Mouse (Mus musculus): ENCODE measurements at regions not wholly inside any gene's neighbourhood (a gene's known extent, or its start where the extent isn't known, plus 50 kb on each side); places are given as distances from the start of the nearest gene placed in this dataset.

DNA sequence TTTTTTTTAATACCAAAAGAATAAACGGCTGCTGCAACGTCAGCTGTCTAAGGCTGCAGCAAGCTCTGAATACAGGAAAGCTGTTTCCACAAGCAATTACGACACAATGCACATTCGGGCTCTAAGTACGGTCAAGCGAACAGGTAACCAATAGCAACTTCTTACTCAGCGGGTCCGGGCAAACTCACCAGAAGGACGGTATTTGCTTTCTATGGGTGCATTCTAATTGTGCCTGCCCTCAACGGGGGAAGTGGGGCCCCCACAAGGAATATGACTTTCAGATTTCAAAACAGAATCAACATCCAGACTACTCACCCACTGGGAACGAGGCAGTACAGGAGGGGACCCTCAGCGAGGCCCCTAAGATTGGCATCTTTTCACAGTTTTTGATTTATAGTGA, 280.1 kb upstream of the Sash1 start:
- in situ Hi-C loops (cut with MboI; ENCODE audit: low pct_ligation_motif_present, low pct_unique_long_range_greater_than_20kb, low sequenced_read_pairs) (no loop called here), dilution Hi-C loops (cut with MboI; ENCODE audit: extremely low pct_ligation_motif_present, extremely low pct_unique_long_range_greater_than_20kb, low sequenced_read_pairs) (no loop called here)
- no peak for DNase-seq (ENCODE audit: extremely low read depth)
- Histone ChIP-seq H3K36me3 (replicated peaks in 1 of 2; ENCODE audit: control insufficient read depth in 1 of 2, insufficient read depth in 1 of 2, low read length in 1 of 2) (no peaks in the 10 kb centered on the region), H3K4me1 (ENCODE audit: control insufficient read depth in 1 of 2, insufficient read depth in 2 of 2) (peaks cover 0 to 4% of the 10 kb centered on the region in 2 experiments; a peak in 2 of 4 replicates), H3K4me3 (replicated peaks in 1 of 3; ENCODE audit: low read depth in 2 of 3, low read length in 2 of 3, poor library complexity in 1 of 3) (no peak overlapping the region), H3K9ac (ENCODE audit: insufficient read depth, low read depth) (no peak overlapping the region), H3K4me2 (ENCODE audit: insufficient read depth, low read depth, poor library complexity, severe bottlenecking) (no peak overlapping the region), H3K79me2 (replicated peaks; ENCODE audit: control insufficient read depth, extremely low read depth, insufficient read depth, poor library complexity, severe bottlenecking) (no peaks in the 10 kb centered on the region), H3K27ac (ENCODE audit: insufficient read depth, low read depth) (no peak overlapping the region), H3K27me3 (replicated peaks) (no peaks in the 10 kb centered on the region), H3K9me3 (replicated peaks; ENCODE audit: low read length) (peaks cover 6% of the 10 kb centered on the region)
- TF ChIP-seq POLR2A (IDR thresholded peaks at IDR 0.05; ENCODE audit: low read depth, low read length) (no peak), BHLHE40 (IDR thresholded peaks at IDR 0.05; ENCODE audit: low read depth, low read length) (no peak), HCFC1 (IDR thresholded peaks at IDR 0.05; ENCODE audit: low read depth, low read length) (no peak), JUN (IDR thresholded peaks at IDR 0.05; ENCODE audit: insufficient read depth, low read depth, low read length) (no peak), UBTF (IDR thresholded peaks at IDR 0.05; ENCODE audit: low read depth, low read length) (no peak)

DNA sequence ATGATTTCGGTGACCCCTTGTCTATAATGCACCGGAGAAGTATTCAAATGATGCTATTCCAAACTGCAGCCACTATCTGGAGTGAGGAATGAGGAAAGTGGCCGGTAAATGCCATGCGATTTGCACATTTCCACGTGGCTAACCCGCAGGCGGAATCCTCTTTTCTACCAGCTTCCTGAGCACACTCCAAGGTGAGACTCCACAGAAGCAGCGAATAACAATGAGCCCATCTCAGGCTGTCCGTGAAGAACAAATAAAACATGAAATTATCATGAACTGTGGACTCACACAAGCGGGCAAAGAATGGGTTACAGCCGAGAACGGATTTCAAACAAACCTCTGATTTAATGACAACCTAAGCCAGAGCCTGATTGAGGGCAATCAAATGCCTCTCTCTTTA, 279.7 kb upstream of the Sash1 start:
- Histone ChIP-seq H3K27ac (ENCODE audit: insufficient read depth, low read depth) (no peak overlapping the region), H3K9me3 (replicated peaks; ENCODE audit: low read length) (peaks cover 6% of the 10 kb centered on the region), H3K27me3 (replicated peaks) (no peaks in the 10 kb centered on the region), H3K36me3 (replicated peaks in 1 of 2; ENCODE audit: control insufficient read depth in 1 of 2, insufficient read depth in 1 of 2, low read length in 1 of 2) (no peaks in the 10 kb centered on the region), H3K4me3 (replicated peaks in 1 of 3; ENCODE audit: low read depth in 2 of 3, low read length in 2 of 3, poor library complexity in 1 of 3) (no peak overlapping the region), H3K4me1 (ENCODE audit: control insufficient read depth in 1 of 2, insufficient read depth in 2 of 2) (peaks cover 0 to 4% of the 10 kb centered on the region in 2 experiments; a peak in 2 of 4 replicates), H3K4me2 (ENCODE audit: insufficient read depth, low read depth, poor library complexity, severe bottlenecking) (no peak overlapping the region), H3K9ac (ENCODE audit: insufficient read depth, low read depth) (no peak overlapping the region), H3K79me2 (replicated peaks; ENCODE audit: control insufficient read depth, extremely low read depth, insufficient read depth, poor library complexity, severe bottlenecking) (no peaks in the 10 kb centered on the region)
- in situ Hi-C loops (cut with MboI; ENCODE audit: low pct_ligation_motif_present, low pct_unique_long_range_greater_than_20kb, low sequenced_read_pairs) = no loop called here
- no peak for TF ChIP-seq ZKSCAN1 (IDR thresholded peaks at IDR 0.05; ENCODE audit: borderline replicate concordance, low read depth, low read length)
- no peak for TF ChIP-seq MAFK (IDR thresholded peaks at IDR 0.05; ENCODE audit: insufficient replicate concordance, low read length)
- no peak for TF ChIP-seq MAX (IDR thresholded peaks at IDR 0.05; ENCODE audit: low read length)
- TF ChIP-seq ELF1 (IDR thresholded peaks at IDR 0.05; ENCODE audit: low read depth, low read length) = no peak
- no peak for TF ChIP-seq POLR2AphosphoS2 (IDR thresholded peaks at IDR 0.05; ENCODE audit: low read depth, low read length)
- no peak for TF ChIP-seq UBTF (IDR thresholded peaks at IDR 0.05; ENCODE audit: low read depth, low read length)
- TF ChIP-seq TCF12 (IDR thresholded peaks at IDR 0.05; ENCODE audit: low read depth, low read length) = no peak
- no peak for TF ChIP-seq RAD21 (IDR thresholded peaks at IDR 0.05; ENCODE audit: low read depth, low read length)
- TF ChIP-seq MYC (IDR thresholded peaks at IDR 0.05; ENCODE audit: low read depth, low read length) = no peak
- no peak for TF ChIP-seq MXI1 (IDR thresholded peaks at IDR 0.05; ENCODE audit: low read depth, low read length)
- dilution Hi-C loops (cut with MboI; ENCODE audit: extremely low pct_ligation_motif_present, extremely low pct_unique_long_range_greater_than_20kb, low sequenced_read_pairs) = no loop called here
- no peak for DNase-seq (ENCODE audit: extremely low read depth)

DNA sequence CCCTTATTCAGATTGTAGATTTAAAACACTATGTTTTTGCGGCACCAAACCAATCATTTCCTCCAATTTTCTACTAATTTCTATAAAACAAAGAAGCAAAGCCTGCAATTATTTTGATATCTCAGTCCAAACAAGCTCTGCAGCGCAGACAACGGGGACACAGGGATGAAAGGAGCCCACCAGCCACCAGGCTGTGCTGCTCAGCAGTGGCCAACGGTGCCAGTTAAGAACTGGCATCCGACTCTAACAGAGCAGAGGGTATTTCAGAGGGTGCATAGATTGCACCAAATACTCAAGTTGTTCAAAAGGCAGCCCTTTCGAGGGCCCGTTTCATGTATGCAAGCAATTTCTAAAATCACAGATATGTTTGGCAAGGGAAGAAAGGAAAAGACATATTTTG, 278.5 kb upstream of the Sash1 start:
- no peak overlapping the region for H3K27ac ChIP-seq (ENCODE audit: insufficient read depth, low read depth)
- dilution Hi-C loops (cut with MboI; ENCODE audit: extremely low pct_ligation_motif_present, extremely low pct_unique_long_range_greater_than_20kb, low sequenced_read_pairs) = no loop called here
- H3K27me3 ChIP-seq (replicated peaks) = no peaks in the 10 kb centered on the region
- H3K4me2 ChIP-seq (ENCODE audit: insufficient read depth, low read depth, poor library complexity, severe bottlenecking) = no peak overlapping the region
- H3K79me2 ChIP-seq (replicated peaks; ENCODE audit: control insufficient read depth, extremely low read depth, insufficient read depth, poor library complexity, severe bottlenecking) = no peaks in the 10 kb centered on the region
- H3K4me3 ChIP-seq (replicated peaks in 1 of 3; ENCODE audit: low read depth in 2 of 3, low read length in 2 of 3, poor library complexity in 1 of 3) = no peak overlapping the region
- peaks cover 6% of the 10 kb centered on the region for H3K9me3 ChIP-seq (replicated peaks; ENCODE audit: low read length)
- no peaks in the 10 kb centered on the region for H3K36me3 ChIP-seq (replicated peaks in 1 of 2; ENCODE audit: control insufficient read depth in 1 of 2, insufficient read depth in 1 of 2, low read length in 1 of 2)
- in situ Hi-C loops (cut with MboI; ENCODE audit: low pct_ligation_motif_present, low pct_unique_long_range_greater_than_20kb, low sequenced_read_pairs) = no loop called here
- TF ChIP-seq NRF1 (IDR thresholded peaks at IDR 0.05; ENCODE audit: low read depth, low read length) = no peak
- no peak for TF ChIP-seq USF1 (IDR thresholded peaks at IDR 0.05; ENCODE audit: low read depth, low read length)
- no peak for TF ChIP-seq TBP (conservative IDR thresholded peaks at IDR 0.05; ENCODE audit: low read depth, low read length)
- TF ChIP-seq E2F4 (IDR thresholded peaks at IDR 0.05; ENCODE audit: insufficient replicate concordance, low read depth, low read length) = no peak
- no peak for TF ChIP-seq MXI1 (IDR thresholded peaks at IDR 0.05; ENCODE audit: low read depth, low read length)
- TF ChIP-seq MAFK (IDR thresholded peaks at IDR 0.05; ENCODE audit: insufficient replicate concordance, low read length) = no peak
- TF ChIP-seq MAX (IDR thresholded peaks at IDR 0.05; ENCODE audit: low read length) = no peak
- TF ChIP-seq ZC3H11A (IDR thresholded peaks at IDR 0.05; ENCODE audit: low read depth, low read length) = no peak
- no peak for TF ChIP-seq HCFC1 (IDR thresholded peaks at IDR 0.05; ENCODE audit: low read depth, low read length)
- TF ChIP-seq SMC3 (IDR thresholded peaks at IDR 0.05; ENCODE audit: low read depth, low read length) = no peak
- no peak for TF ChIP-seq BHLHE40 (IDR thresholded peaks at IDR 0.05; ENCODE audit: low read depth, low read length)
- no peak for DNase-seq (ENCODE audit: extremely low read depth)
- no peak overlapping the region for H3K9ac ChIP-seq (ENCODE audit: insufficient read depth, low read depth)
- peaks cover 0 to 4% of the 10 kb centered on the region in 2 experiments; a peak in 2 of 4 replicates for H3K4me1 ChIP-seq (ENCODE audit: control insufficient read depth in 1 of 2, insufficient read depth in 2 of 2)

Data from CH12.LX (cell line).